Mouse (Mus musculus) liver, embryonic 14.5 days (tissue): ENCODE results near the gene AI661453. TPM values are rescaled to one million over a fixed set of nuclear protein-coding genes. Genes with fewer than 3 reads are reported as not detected.
"Not testable (repeated sequence)": the region's sequence is repeated elsewhere in the genome, so short reads cannot be mapped to it uniquely, and the experiment has no call there.

ENCODE experiments used
- ATAC-seq: fragments of 200-750 bp; cut with Nextera tagmentation; 2 replicates; pipeline ENCODE4 v1.8.0; 2017; ENCODE audit warnings: moderate number of reproducible peaks, mild to moderate bottlenecking, moderate library complexity; ENCODE audit not compliant: insufficient read depth
- DNase-seq, 3 experiments: peaks; one replicate each; pipeline ENCODE4 v3.0.0-alpha.2; 2012 to 2013; ENCODE audit warnings: low read depth in 3 of 3, low spot score in 3 of 3
- H3K27ac ChIP-seq: fragments of 300-500 bp; sonication (generic); 2 replicates; pipeline ENCODE4 v1.5.1; 2014; ENCODE audit warnings: moderate library complexity, mild to moderate bottlenecking, control low read depth, inconsistent platforms
- H3K27me3 ChIP-seq: fragments of 300-500 bp; sonication (generic); 2 replicates; pipeline ENCODE4 v1.6.1; 2014; ENCODE audit warnings: mild to moderate bottlenecking, low read length, moderate library complexity; ENCODE audit not compliant: control insufficient read depth, insufficient read depth
- H3K36me3 ChIP-seq: fragments of 300-500 bp; sonication (generic); replicated peaks from 2 replicates; pipeline ENCODE4 v1.6.1; 2014; ENCODE audit warnings: low read depth; ENCODE audit not compliant: control insufficient read depth, insufficient read depth
- H3K4me1 ChIP-seq, 2 experiments: fragments of 200-500 bp in 1 of 2; fragments of 300-500 bp in 1 of 2; sonication (generic) in 1 of 2; replicated peaks; 2 replicates each; pipeline ENCODE4 v1.6.1; 2012 to 2014; ENCODE audit warnings: antibody characterized with exemption in 1 of 2, inconsistent platforms in 1 of 2, low read length in 1 of 2; ENCODE audit not compliant: control insufficient read depth in 2 of 2, insufficient read depth in 2 of 2
- H3K4me2 ChIP-seq: fragments of 300-500 bp; sonication (generic); 2 replicates; pipeline ENCODE4 v1.6.1; 2014; ENCODE audit warnings: low read depth, mild to moderate bottlenecking, control low read depth, moderate library complexity
- H3K4me3 ChIP-seq, 2 experiments: fragments of 200-500 bp in 1 of 2; fragments of 300-500 bp in 1 of 2; sonication (generic) in 1 of 2; 2 replicates each; pipeline ENCODE4 v1.5.1; 2012 to 2014; ENCODE audit warnings: low read depth in 2 of 2, low read length in 2 of 2, mild to moderate bottlenecking in 2 of 2, control low read depth in 1 of 2, inconsistent platforms in 1 of 2, moderate library complexity in 1 of 2; ENCODE audit not compliant: insufficient read depth in 1 of 2
- H3K9ac ChIP-seq: fragments of 300-500 bp; sonication (generic); replicated peaks from 2 replicates; pipeline ENCODE4 v1.6.1; 2014; ENCODE audit warnings: mild to moderate bottlenecking, control low read depth, moderate library complexity
- H3K9me3 ChIP-seq: fragments of 300-500 bp; sonication (generic); 2 replicates; pipeline ENCODE4 v1.6.1; 2016; ENCODE audit warnings: low read length, mixed read lengths; ENCODE audit not compliant: control insufficient read depth
- CTCF ChIP-seq: IDR thresholded peaks from 2 replicates; pipeline ENCODE4 v1.5.1; 2016; ENCODE audit warnings: antibody characterized with exemption, low read depth, control low read depth
- EP300 ChIP-seq: IDR thresholded peaks from 2 replicates; pipeline ENCODE4 v1.6.1; 2016; ENCODE audit warnings: antibody characterized with exemption, low read depth
- WGBS: fragments of 180-500 bp; shearing (Covaris S2); extraction: QIAGEN DNeasy Blood & Tissue Kit; methylation state at CpG from one replicate; pipeline ENCODE4 v1.1.7; 2014; ENCODE audit not compliant: insufficient replicate concordance; 5-methylcytosine and 5-hydroxymethylcytosine counted together
- polyA plus RNA-seq, 2 experiments: library from polyadenylated mRNA; depleted of rRNA in 1 of 2; stranded (reverse) in 1 of 2; unstranded in 1 of 2; fragments of >200 nt; fragmentation: Nextera tagmentation in 1 of 2; extraction: Ambion mirVana in 1 of 2; gene quantifications; 2 replicates each; pipeline versions ENCODE4 v1.2.1 to v1.2.3; 2012 to 2014

The AI661453 gene
- polyA plus RNA-seq, 2 experiments = 0.42 to 0.56 TPM

DNA sequence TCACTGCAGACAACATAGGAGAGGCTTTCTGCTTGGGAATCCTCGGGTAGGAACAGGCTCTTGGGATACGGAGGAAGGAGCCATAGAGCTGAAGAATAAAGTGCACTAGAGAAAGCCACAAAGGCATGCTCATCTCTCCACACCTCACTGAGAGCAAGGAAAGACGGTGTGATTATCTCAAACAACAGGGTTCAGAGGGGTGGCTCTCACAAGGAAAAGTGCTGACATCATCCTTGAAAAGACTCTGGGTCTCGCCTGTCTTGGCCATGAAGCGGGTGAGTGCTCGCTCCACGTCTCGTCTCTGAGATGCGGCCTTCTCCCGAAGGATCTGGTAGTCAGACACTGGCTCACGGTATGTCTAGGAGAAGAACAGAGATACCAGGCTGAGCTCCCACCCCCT is 57.7 kb downstream of the AI661453 start:
- Histone ChIP-seq H3K27ac (no peak overlapping the region), H3K4me3 (no peak overlapping the region), H3K9ac (no peak overlapping the region), H3K36me3 (peaks cover 78% of the 10 kb centered on the region), H3K9me3 (no peaks in the 10 kb centered on the region), H3K4me1 (0 out of 4 replicates have a peak, but pooled peaks cover 0 to 7% of the 10 kb centered on the region in 2 experiments), H3K27me3 (no peaks in the 10 kb centered on the region), H3K4me2 (no peak overlapping the region)
- WGBS = 71% methylated on average over 11 of the region's 11 CpGs
- TF ChIP-seq EP300 (no peak), CTCF (no peak)
- ATAC-seq (no peak; the same call in 1 of the 2 replicates), DNase-seq (no peak)

DNA sequence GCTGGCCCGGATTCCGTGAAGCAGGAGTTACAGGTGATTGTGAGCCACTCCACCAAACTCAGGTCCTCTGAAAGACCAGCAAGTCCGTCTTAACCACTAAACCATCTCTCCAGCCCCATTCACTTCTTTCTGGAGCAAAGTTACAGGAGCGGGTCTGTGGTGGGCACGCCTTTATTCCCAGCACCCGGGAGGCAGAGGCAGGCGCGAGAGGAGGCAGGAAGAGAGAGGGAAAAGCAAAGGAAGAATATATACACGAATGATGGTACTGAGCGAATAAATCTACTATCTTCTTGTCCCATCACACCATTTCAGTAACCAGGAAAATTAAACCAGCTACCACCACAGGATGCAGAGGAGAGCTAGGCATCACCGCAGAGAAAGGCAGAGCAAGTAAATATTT is 65.1 kb downstream of the AI661453 start:
- Histone ChIP-seq H3K9ac (peak overlapping the region; percentile 85), H3K27me3 (no peaks in the 10 kb centered on the region), H3K4me3 (peak overlapping the region; percentile 78 to 87), H3K4me1 (peaks cover 17 to 23% of the 10 kb centered on the region in 2 experiments), H3K36me3 (peaks cover 29% of the 10 kb centered on the region), H3K27ac (peak overlapping the region; percentile 83), H3K9me3 (no peaks in the 10 kb centered on the region), H3K4me2 (peak overlapping the region; percentile 96)
- DNase-seq (no peak), ATAC-seq (peak; percentile 7)
- TF ChIP-seq CTCF (no peak), EP300 (no peak)
- 5% methylated on average over 11 of the region's 11 CpGs for WGBS

DNA sequence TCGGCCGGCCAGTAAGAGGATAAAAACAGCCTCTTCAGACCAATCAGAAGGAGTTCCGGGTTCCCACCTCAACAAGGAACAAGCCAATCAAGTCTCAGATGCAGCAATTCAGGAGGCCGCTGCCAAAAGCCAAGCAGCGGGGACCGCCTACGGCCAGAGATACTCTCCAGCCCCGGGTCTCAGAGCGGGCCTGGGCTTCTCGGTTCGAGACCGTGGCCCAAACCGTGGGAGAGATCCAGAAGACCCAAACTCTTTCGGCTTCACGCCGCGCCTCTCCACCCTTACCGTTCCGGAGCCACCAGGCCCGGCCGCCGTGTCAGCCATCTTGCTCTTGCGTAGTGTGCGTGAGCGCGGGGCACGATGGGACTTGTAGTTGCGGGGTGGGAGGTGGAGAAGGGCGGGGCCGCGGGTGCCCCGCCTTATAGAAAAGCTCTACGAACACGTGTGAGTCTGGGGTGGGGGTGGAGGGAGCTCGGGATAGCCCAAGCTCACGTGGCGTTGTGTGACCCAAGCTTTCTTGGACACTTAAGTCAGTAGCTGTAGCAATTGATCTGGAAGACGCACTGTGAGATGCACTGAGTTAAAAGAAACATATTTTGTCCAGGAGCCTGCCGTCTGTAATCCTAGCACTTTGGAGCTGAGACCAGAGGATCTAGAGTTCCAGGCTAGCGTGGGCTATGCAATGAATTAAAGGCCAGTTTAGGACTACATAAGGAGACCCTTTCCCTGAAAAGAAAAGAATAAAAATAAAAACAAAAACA is 65.7 kb downstream of the AI661453 start, which contains the start of gene Taf8:
Gene Taf8, minus strand, starts transcription at position 347 of the 761 bp plus-strand sequence.
- H3K4me1 ChIP-seq = peaks cover 17 to 26% of the 10 kb centered on the region in 2 experiments
- H3K9ac ChIP-seq = peak within 1 kb of the TSS; percentile 85
- DNase-seq = peak; percentile 88 to 91 (median 90)
- peak within 1 kb of the TSS; percentile 78 to 87 for H3K4me3 ChIP-seq
- H3K4me2 ChIP-seq = peak within 1 kb of the TSS; percentile 96
- 1% methylated on average over 40 of the region's 40 CpGs for WGBS
- peak within 1 kb of the TSS; percentile 83 for H3K27ac ChIP-seq
- TF ChIP-seq EP300 (no peak), CTCF (no peak)
- peaks cover 25% of the 10 kb centered on the region for H3K36me3 ChIP-seq
- no peaks in the 10 kb centered on the region for H3K27me3 ChIP-seq
- ATAC-seq = peak; percentile 93
- H3K9me3 ChIP-seq = no peaks in the 10 kb centered on the region

DNA sequence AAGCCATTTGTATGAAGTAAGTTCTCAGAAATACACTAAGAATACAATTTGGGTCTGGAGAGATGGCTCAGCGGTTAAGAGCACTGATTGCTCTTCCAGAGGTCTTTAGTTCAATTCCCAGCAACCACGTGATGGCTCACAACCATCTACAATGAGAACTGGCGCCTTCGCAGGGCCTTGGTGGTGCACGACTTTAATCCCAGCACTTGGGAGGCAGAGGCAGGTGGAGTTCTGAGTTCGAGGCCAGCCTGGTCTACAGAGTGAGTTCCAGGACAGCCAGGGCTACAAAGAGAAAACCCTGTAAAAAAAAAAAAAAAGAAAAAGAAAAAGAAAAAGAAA is 66.3 kb downstream of the AI661453 start:
- H3K4me2 ChIP-seq = peak overlapping the region; percentile 96
- H3K9ac ChIP-seq, ATAC-seq, H3K9me3 ChIP-seq, DNase-seq, H3K27me3 ChIP-seq: not testable (repeated sequence)
- peak overlapping the region in 1 of 2 experiments; percentile 87; a peak in 2 of 4 replicates for H3K4me3 ChIP-seq
- H3K27ac ChIP-seq = peak overlapping the region; percentile 26
- peaks cover 22% of the 10 kb centered on the region for H3K36me3 ChIP-seq
- peaks cover 21 to 32% of the 10 kb centered on the region in 2 experiments for H3K4me1 ChIP-seq
- WGBS = 67% methylated on average over 6 of the region's 6 CpGs

DNA sequence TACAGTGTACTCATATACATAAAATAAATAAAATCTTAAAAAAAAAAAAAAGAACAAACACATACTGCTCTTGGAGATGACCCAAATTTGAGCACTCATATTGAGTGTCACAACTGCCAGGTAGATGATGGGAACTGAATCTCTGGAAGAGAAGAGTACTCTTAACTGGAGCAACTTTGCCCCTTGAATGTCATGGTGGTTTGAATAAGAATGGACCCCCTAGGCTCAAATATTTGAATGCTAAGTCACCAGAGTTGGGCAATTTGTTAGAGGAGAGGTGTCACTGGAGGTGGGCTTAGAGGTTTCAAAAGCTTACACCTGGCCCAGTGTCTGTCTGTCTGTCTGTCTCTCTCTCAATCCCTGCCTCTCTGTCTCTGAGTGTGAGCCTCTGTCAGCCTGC is 67.3 kb downstream of the AI661453 start:
- Histone ChIP-seq H3K27ac (no peak overlapping the region), H3K9ac (no peak overlapping the region), H3K9me3 (no peaks in the 10 kb centered on the region), H3K27me3 (no peaks in the 10 kb centered on the region), H3K36me3 (peaks cover 15% of the 10 kb centered on the region), H3K4me2 (no peak overlapping the region), H3K4me1 (peaks cover 28 to 39% of the 10 kb centered on the region in 2 experiments), H3K4me3 (no peak overlapping the region)
- TF ChIP-seq EP300 (no peak), CTCF (no peak)
- ATAC-seq (no peak), DNase-seq (no peak)
